Mouse (Mus musculus) urinary bladder, postnatal 14 days (tissue): ENCODE results near the gene Gm10961.

Experiments
- DNase-seq: peaks from one replicate; pipeline ENCODE4 v3.0.0; 2021; ENCODE audit warnings: low spot score

The Gm10961 gene

DNA sequence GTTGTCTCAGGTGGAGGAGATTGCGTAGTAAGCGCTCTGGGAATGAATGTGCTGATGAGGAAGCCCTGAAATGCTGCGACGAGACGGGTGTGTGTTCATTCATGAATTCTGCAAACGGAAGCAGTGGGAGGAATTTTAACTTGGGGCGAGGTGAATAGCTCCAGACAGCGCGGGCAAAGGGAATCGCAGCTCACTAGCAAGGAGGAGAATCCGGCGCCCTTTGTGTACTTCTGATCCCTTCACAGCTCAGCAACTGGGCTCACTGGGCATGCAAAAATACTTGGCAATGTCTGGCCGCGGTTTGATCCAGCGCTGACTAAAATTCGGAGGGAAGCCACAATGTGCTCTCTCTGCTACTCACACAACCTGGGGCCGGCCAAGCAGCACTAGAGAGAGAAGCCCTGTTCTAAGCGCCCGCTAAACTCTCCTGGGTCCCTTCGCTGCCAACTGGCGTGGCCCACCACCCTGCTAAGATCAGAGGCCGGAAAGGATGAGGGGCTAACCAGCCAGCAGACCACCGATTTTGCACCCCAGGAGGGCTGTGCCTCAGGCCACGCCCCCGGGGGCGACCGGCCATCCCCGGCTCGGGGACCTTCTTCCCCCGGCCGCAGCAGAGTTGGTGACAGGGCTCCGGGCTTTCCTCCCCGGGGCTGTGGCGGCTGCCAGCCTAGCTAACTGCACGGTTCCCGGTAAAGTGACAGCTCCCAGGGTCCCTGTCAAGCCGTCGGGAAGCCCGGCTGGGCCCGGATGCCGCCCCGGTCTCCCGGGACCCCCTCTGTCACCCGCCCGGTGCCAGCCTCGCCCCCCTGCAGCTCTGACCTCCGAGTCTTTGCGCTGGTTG, at the start of gene Gm10961:
TSS of gene Gm10961 (plus strand) at position 641 of the 841 bp plus-strand sequence.
- peak; percentile 28 for DNase-seq

GRCm38 (mm10) chr3:107582130-107582874, 48.8 kb upstream of the Gm10961 start:
- no peak for DNase-seq

DNA sequence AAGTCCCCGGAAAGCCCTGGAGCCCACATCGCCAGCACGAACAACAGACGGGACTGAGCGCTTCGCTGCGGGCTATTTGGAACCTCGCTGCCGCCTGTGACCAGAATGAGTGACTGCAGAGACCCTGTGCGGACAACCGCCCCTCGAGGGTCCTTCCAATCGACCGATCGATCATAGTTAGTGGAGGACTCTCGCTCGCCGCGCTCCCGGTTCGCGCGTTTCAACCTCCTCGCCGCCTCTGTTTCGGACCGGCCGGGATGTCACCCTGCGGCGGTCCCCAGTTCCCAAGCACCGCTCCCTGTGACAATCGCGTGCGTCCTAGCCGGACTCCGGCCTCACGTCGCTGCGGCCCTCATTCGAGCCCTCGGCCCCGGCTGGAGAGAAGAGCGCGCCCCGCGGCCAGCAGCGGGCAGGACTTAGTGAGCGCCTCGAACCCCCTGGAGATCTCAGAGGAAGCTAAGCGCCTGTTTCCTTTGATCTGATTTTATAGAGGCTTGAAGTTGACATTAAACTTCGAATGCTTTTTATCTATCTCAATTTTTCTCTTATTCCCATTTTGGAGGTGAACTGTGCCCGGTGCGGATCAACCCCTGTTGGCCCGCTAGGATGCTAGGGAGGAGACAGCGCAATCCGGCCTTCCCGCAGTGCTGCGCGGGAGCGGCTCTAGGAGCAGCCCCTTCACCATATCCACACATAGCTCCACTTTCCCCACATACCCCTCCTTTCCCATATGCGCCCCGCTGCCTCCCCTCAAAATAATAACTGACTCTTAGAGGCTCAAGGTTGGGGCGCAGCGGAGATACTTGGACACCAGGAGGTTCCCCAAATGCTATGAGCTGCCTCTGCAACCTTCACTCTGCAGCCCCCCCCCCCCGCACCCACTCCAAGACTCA, 48.0 kb upstream of the Gm10961 start:
- no peak for DNase-seq

DNA sequence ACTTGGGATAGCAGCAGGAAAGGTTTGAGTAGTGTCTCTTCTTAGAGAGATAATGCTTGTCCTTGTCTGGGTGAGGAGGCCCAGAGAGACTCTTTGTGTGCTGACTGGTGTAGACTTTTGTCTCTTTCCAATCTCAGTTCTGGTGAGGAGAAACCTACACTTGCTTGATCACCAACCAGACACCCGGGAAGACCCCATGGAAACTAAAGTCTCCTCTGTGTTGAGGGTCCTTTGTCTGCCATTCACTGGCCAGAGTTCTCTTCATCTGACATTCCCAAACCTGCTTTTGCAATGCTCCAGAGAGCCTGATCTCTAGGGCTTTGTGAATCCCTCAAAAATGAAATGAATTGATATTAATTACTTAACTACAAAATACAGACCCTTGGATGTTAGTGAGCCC, 47.2 kb upstream of the Gm10961 start:
- DNase-seq = no peak

- DNase-seq = no peak
Measured at GRCm38 (mm10) chr3:107586504-107586903, 44.6 kb upstream of the Gm10961 start.

GRCm38 (mm10) chr3:107591612-107592011, 39.5 kb upstream of the Gm10961 start:
- no peak for DNase-seq

DNA sequence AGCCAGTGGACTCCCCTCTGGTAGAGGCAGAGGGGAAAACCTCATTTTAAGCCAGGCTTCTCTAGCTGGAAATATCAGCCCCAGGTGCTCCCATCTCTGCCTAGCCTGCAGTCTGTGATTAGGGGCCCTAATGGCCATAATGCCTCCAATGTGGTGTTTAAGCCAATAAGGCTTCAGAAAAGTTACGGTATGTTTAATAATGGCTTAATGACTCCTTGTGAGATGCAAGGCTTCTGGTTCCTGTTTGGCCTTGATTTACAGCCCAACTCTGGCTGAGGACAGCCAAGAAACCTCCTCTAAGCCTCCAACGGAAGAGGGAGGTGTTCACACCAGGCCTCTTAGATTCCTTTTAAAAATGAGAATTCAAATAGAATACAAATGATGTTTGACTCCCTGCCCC, 37.5 kb upstream of the Gm10961 start:
- no peak for DNase-seq

DNA sequence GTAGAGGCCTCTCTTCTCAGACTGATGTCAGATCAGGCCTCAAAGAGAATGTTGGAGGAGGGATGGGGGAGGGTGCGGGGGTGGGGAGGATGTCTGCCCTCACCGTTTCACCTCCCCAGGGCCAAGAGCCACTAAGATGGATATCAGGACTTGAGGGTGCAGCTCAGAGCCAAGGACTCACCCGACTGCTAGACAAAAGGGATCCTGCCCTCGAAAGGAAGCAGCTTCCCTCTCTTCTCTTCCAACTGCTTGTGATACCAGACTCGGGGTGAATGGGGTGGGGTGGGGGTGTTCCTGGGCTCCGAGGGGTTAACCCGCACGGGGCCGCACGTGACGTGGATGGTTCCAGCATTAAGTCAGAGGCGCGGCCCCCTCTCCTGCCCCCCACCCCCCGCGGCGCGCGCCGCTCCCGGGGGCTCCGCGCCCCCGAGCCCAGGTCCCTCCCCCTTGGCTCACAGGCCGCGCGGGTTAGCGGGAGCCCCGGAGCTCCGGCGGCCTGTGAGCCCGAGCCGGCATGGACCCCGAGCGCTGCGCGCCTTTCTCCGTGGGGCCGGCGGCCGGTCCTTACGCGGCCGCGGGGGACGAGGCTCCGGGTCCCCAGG, 36.4 kb upstream of the Gm10961 start, which contains the start of gene Alx3:
TSS of gene Alx3 (plus strand) at position 370 of the 602 bp plus-strand sequence.
- DNase-seq = no peak

DNA sequence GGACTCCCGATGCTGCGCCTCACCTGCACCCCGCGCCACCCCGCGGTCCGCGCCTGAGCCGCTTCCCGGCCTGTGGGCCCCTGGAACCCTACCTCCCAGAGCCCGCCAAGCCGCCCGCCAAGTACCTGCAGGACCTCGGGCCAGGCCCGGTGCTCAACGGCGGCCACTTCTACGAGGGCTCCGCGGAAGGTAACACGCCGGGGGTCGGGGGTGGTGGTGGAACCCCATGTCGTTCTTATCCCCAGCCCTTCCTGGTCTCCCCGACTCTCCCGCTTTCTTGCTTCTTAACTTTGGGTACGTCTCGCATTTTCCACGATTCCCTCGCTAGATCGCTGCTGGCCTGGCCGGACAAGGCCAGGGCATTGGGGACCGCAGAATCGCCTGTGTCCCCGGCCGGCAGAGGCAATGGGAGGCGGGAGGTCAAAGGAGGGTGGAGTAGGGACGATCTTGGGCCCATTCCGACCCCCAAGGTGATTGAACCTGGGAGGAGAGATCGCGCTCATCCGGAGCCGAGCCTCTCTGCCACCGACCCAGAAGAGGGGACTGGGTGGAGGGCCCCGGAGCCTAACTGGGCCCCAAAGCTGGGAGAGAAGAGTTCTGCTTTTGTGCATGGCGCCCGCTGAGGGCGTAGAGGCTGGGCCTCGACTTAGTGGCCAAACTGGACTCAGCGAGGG, 35.7 kb upstream of the Gm10961 start:
- DNase-seq = no peak

DNA sequence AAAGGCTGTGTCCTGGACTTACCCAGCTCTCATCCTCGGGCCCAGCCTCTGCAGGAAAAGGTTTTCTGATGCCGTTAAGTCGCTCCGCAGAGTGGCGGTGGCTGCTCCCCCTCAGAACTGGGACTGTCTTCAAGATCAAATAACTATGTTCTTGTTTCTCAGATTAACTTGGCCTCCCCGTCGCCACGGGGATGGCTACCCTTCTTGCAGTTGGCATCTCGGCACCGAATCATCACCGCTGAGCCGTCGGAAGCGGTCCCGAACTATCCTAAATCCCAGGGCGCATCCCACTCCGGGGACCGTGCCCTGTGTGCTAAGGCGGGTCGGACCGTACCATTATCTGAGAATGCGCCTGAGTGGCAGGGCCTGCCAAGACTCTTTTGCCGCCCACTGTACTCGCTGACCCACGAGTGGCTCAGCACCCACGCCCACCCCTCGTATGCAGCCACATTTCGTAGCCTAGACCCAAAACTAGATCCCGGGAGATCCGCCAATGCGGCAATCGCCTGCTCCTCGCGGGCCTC, 35.1 kb upstream of the Gm10961 start:
- no peak for DNase-seq

DNA sequence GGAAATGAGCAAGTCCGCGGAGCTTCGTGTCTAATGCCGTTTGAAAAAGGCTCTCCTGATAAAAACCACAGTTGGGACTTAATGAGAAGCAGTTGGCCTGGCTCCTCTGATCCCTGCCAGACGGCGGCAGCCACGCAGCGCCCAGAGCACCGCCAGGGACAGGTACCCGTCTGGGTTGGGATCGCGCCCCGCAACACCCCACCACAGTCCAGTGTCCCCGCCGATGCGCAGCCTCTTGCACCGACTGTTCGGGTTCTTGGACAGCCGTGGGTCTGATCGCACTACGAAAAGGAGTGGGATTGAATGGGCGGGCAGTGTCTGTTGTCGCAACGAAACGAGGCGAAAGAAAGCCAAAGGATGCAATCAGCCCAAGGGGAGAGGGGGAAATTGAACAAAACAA, 34.6 kb upstream of the Gm10961 start:
- no peak for DNase-seq

GRCm38 (mm10) chr3:107597134-107597533, 34.0 kb upstream of the Gm10961 start:
- no peak for DNase-seq

GRCm38 (mm10) chr3:107597586-107598389, 33.3 kb upstream of the Gm10961 start:
- no peak for DNase-seq

DNA sequence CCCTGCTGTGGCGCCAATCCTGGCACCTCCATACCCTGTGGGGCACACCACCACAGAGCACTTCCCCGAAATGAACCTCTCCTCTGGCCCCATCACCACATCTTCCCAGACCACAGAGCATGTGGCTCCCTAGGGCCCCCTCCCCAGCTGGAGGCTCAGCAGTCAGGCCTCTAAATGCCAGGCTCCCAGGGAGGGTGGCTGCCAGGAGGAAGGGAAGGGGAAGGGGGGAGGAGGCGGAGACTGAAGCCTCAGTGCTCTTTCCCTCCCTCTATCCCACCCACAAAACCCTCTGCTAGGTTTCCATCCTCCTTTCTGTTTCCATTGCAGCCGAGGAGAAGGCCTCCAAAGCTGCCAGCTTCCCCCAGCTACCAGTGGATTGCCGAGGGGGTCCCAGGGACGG, 31.0 kb upstream of the Gm10961 start:
- DNase-seq = no peak

- DNase-seq = peak; percentile 54
Measured at GRCm38 (mm10) chr3:107605304-107605703, 25.8 kb upstream of the Gm10961 start.

DNA sequence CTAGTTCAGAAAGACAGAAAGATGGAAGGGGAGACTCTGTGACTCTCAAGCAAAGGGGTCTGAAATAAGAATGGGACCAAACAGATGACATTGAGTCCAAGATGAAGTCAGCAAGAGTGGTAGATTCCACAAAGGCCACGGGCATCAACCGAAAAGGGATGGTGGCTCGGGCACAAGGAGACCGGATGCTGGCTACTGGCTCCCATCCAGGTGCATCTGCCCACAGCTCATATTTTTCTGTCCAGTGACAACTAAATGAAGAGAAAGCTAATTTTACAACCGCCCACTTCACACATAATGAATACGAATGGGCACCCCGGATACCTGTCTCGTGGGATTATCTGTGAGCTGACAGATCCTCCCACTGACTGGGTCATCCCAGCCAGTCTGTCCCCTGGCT, 23.9 kb upstream of the Gm10961 start:
- no peak for DNase-seq

GRCm38 (mm10) chr3:107608808-107609207, 22.3 kb upstream of the Gm10961 start:
- no peak for DNase-seq

DNA sequence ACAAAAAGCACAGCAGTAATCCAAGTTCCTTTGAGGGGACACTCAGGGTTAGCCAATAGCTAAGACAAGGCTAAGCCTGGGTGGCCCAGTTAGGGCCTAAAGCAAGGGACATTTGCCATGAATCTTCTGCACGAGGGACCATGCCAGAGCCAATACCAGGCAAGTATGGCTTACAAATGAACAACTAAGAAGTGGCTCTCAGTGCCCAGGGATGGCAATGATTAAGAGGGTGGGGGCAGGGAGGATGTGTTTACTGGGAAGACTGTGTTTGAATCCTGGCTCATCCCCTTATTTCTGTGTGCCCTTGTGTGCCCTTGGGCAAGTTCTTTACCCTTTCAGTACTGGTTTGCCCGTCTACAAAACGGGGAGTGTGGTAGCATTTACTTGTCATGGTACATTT, 21.7 kb upstream of the Gm10961 start:
- no peak for DNase-seq

DNA sequence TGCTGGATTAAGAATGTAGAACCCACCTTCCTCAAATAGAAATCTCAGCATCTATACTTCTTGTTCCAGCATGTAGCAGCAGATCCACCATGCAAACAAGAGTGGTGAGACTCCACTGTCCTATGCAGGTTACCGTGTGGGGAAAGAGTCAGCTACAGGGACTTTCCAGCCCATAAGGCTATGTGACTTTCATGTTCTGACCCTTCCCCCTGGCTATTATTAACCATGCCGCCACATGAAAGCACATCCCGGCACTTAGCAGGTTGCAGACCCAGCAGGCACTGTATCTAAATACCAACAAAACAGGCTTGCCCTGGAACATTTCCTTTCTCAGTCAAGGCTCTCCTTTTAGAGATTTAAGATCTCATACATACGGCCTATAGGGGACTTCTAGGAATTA, 19.7 kb upstream of the Gm10961 start:
- no peak for DNase-seq

GRCm38 (mm10) chr3:107612902-107613525, 18.1 kb upstream of the Gm10961 start:
- DNase-seq = peak; percentile 65
